ENCODE assay signal across 7 mouse cellular contexts in genomic region chr5:135460833-135461173, GRCm38 (mm10).
DNase-seq lines count a peak whose midpoint lies in the region; ATAC-seq and TF ChIP-seq lines count a peak whose summit lies in the region.

No protein-coding gene starts in this region.

- no peak overlapping the region for H3K4me3 ChIP-seq in kidney, embryonic 16.5 days (ENCODE audit: low read length)
- H3K4me3 ChIP-seq in brown adipose tissue, adult 24 weeks (ENCODE audit: insufficient read depth, low read depth, low read length): no peak overlapping the region
- no peak overlapping the region for H3K4me3 ChIP-seq in embryonic facial prominence, embryonic 14.5 days (ENCODE audit: low read depth, low read length)
- no peak overlapping the region for H3K4me3 ChIP-seq in liver, postnatal 0 days (ENCODE audit: low read depth, low read length)

- H3K9me3 ChIP-seq in kidney, embryonic 16.5 days (ENCODE audit: low read length): no peaks in the 10 kb centered on the region
- H3K9me3 ChIP-seq in embryonic facial prominence, embryonic 14.5 days (ENCODE audit: control insufficient read depth, low read length): no peaks in the 10 kb centered on the region
- H3K9me3 ChIP-seq in liver, postnatal 0 days (ENCODE audit: low read length): no peaks in the 10 kb centered on the region

- H3K36me3 ChIP-seq in kidney, embryonic 16.5 days (ENCODE audit: insufficient read depth, low read length): peaks cover 32% of the 10 kb centered on the region
- peaks cover 42% of the 10 kb centered on the region for H3K36me3 ChIP-seq in embryonic facial prominence, embryonic 14.5 days (ENCODE audit: control insufficient read depth, insufficient read depth, low read length)
- no peaks in the 10 kb centered on the region for H3K36me3 ChIP-seq in liver, postnatal 0 days (replicated peaks; ENCODE audit: insufficient read depth, low read length)

- TF ChIP-seq CTCF in liver, postnatal 0 days (IDR thresholded peaks at IDR 0.05; ENCODE audit: low read depth): no peak

- peak overlapping the region; percentile 76 for H3K27ac ChIP-seq in kidney, embryonic 16.5 days (ENCODE audit: low read length)
- H3K27ac ChIP-seq in brown adipose tissue, adult 24 weeks (replicated peaks; ENCODE audit: low read depth, low read length): peak overlapping the region; percentile 85
- H3K27ac ChIP-seq in embryonic facial prominence, embryonic 14.5 days (replicated peaks; ENCODE audit: low read depth, low read length): peak overlapping the region; percentile 3
- peak overlapping the region; percentile 71 for H3K27ac ChIP-seq in liver, postnatal 0 days (ENCODE audit: low read depth)

- WGBS in kidney, embryonic 16.5 days: 76% methylated on average over 4 of the region's 4 CpGs
- WGBS in embryonic facial prominence, embryonic 14.5 days: 42% methylated on average over 4 of the region's 4 CpGs
- 56% methylated on average over 4 of the region's 4 CpGs for WGBS in liver, postnatal 0 days (ENCODE audit: insufficient replicate concordance)

- no peak for TF ChIP-seq EP300 in liver, postnatal 0 days (IDR thresholded peaks at IDR 0.05; ENCODE audit: low read depth)

- H3K4me2 ChIP-seq in kidney, embryonic 16.5 days (replicated peaks; ENCODE audit: low read depth, low read length): no peak overlapping the region
- no peak overlapping the region for H3K4me2 ChIP-seq in embryonic facial prominence, embryonic 14.5 days (ENCODE audit: low read depth, low read length)
- no peak overlapping the region for H3K4me2 ChIP-seq in liver, postnatal 0 days (ENCODE audit: low read depth, low read length)

- peaks cover 10% of the 10 kb centered on the region; the same call in 1 of the 2 replicates for H3K4me1 ChIP-seq in kidney, embryonic 16.5 days (ENCODE audit: insufficient read depth, low read length)
- H3K4me1 ChIP-seq in brown adipose tissue, adult 24 weeks (ENCODE audit: control insufficient read depth, insufficient read depth, insufficient read length, low read length): peaks cover 9% of the 10 kb centered on the region
- H3K4me1 ChIP-seq in embryonic facial prominence, embryonic 14.5 days (ENCODE audit: control insufficient read depth, insufficient read depth, low read length): peaks cover 3% of the 10 kb centered on the region; the same call in 1 of the 2 replicates
- H3K4me1 ChIP-seq in liver, postnatal 0 days (ENCODE audit: insufficient read depth): peaks cover 6% of the 10 kb centered on the region; the same call in 1 of the 2 replicates

- H3K27me3 ChIP-seq in kidney, embryonic 16.5 days (ENCODE audit: insufficient read depth, low read length): no peaks in the 10 kb centered on the region
- H3K27me3 ChIP-seq in embryonic facial prominence, embryonic 14.5 days (replicated peaks; ENCODE audit: control insufficient read depth, insufficient read depth, low read length): no peaks in the 10 kb centered on the region
- H3K27me3 ChIP-seq in liver, postnatal 0 days (ENCODE audit: insufficient read depth, low read length): no peaks in the 10 kb centered on the region

- DNase-seq in kidney, postnatal 25 days: no peak
- no peak for DNase-seq in embryonic facial prominence, embryonic 14.5 days (ENCODE audit: low spot score)
- no peak for DNase-seq in liver, postnatal 0 days
- no peak for DNase-seq in right cerebral cortex, adult 18-20 months
- no peak for DNase-seq in left cerebral cortex, adult 8-10 months (ENCODE audit: low spot score in 2 of 2)

- ATAC-seq in kidney, embryonic 16.5 days (ENCODE audit: low FRiP score, low TSS enrichment): 0 out of 2 replicates have a peak, but pooled peaks have one; percentile 5
- no peak for ATAC-seq in embryonic facial prominence, embryonic 14.5 days (ENCODE audit: low read depth)
- ATAC-seq in liver, postnatal 0 days: no peak

- H3K9ac ChIP-seq in kidney, embryonic 16.5 days (replicated peaks; ENCODE audit: low read length): no peak overlapping the region
- no peak overlapping the region for H3K9ac ChIP-seq in embryonic facial prominence, embryonic 14.5 days (ENCODE audit: low read depth, low read length)
- H3K9ac ChIP-seq in liver, postnatal 0 days (replicated peaks): no peak overlapping the region

Comparison
In these comparisons a context has a peak if more than half of its experiments do, and no peak if none do; other contexts are left out.
1. H3K27ac ChIP-seq: peak in every context shown above with its lines; median percentile 85 in brown adipose tissue, adult 24 weeks; 76 in kidney, embryonic 16.5 days; 71 in liver, postnatal 0 days; 3 in embryonic facial prominence, embryonic 14.5 days.